Mouse (Mus musculus) embryonic fibroblast, embryonic 13.5 days (primary cell): Measurements from ENCODE around the gene Fxyd2. TPM values are rescaled to one million over a fixed set of nuclear protein-coding genes. Genes with fewer than 3 reads are reported as not detected.

Source experiments
- H3K27ac ChIP-seq: 2 replicates; pipeline ENCODE4 v1.5.1; 2012; ENCODE audit warnings: low read length, control low read depth, inconsistent platforms; ENCODE audit not compliant: insufficient read depth
- H3K4me1 ChIP-seq: 2 replicates; pipeline ENCODE4 v1.6.1; 2011; ENCODE audit warnings: low read length; ENCODE audit not compliant: control insufficient read depth, insufficient read depth
- H3K4me3 ChIP-seq: 2 replicates; pipeline ENCODE4 v1.5.1; 2011; ENCODE audit warnings: mild to moderate bottlenecking, control low read depth, low read length; ENCODE audit not compliant: insufficient read depth
- CTCF ChIP-seq: IDR thresholded peaks from 2 replicates; pipeline ENCODE4 v1.5.1; 2011; ENCODE audit warnings: mild to moderate bottlenecking, control low read depth, low read length, moderate library complexity, borderline replicate concordance; ENCODE audit not compliant: insufficient read depth
- POLR2A ChIP-seq: IDR thresholded peaks from 2 replicates; pipeline ENCODE4 v1.6.1; 2011; ENCODE audit warnings: low read depth, mild to moderate bottlenecking, control low read depth, low read length, moderate library complexity
- polyA plus RNA-seq: library from polyadenylated mRNA; stranded (reverse); fragments of >200 nt; gene quantifications from 2 replicates; pipeline ENCODE4 v1.2.4, GENCODE M21; 2011; ENCODE audit warnings: low read depth; ENCODE audit not compliant: missing spikeins, insufficient read length

Fxyd2 gene
- polyA plus RNA-seq, 1 experiment, result not detected

DNA sequence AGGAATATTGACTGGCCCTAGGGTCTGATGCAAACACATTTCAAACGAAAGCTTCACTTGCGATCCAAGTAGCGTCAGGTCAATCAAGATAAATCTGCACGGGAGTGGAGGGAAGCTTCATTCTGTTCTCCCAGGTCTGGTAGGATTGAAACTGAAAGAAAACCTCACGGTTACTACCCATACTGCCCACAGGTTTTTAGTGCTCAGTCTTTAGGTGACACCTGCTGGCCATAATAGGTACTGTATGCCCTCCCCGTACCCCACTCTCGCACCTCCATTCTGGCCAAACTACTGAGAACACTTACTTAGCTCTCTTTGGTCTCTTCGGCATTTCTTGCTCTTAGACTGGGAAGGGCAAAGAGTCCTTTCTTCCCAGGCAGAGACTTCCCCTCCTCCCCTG lies 17.8 kb downstream of the Fxyd2 start:
- no peak overlapping the region for H3K4me3 ChIP-seq
- H3K27ac ChIP-seq, result no peak overlapping the region
- H3K4me1 ChIP-seq, result no peaks in the 10 kb centered on the region
- TF ChIP-seq CTCF (peak; percentile 43; the same call in 1 of the 2 replicates), POLR2A (no peak)

DNA sequence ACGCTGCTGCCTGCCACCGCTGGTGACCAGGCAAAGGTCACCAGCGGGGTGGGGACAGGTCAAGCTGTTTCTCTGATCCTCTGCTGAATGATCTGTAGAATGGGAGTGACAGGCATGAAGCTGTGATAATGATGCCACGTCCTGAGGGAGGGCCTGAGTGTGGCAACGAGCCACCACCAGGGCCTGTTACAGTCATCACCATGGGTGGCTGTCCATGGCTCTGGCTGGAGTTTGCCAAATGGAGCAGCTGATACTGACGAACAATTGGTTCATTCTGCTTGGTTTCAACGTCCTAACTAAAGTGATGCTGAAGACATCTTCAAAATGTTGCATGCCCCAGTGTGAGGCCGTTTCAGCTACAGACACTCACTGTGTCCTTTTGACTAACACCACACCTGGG lies 18.8 kb downstream of the Fxyd2 start:
- no peaks in the 10 kb centered on the region for H3K4me1 ChIP-seq
- no peak overlapping the region for H3K27ac ChIP-seq
- TF ChIP-seq POLR2A, result no peak
- TF ChIP-seq CTCF, result no peak
- H3K4me3 ChIP-seq, result no peak overlapping the region

DNA sequence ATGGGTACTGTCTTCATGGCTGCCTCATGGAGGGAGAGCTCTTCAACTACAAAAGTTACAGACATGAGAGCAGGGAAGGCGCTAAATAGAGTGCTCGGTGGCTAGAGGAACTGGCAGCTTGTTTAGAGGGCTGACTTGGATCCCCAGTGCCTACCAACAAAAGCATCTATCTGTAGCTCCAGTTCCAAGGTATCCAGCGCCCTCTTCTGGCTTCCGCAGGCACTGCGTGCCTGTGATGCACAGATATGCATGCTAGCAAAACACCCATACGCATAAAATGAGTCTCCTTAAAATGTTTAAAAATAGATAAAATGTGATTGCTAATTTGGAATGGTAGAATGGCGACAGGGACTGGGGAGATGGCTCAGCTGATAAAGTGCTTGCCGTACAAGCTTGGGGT lies 21.7 kb downstream of the Fxyd2 start:
- Histone ChIP-seq H3K27ac (no peak overlapping the region), H3K4me3 (no peak overlapping the region), H3K4me1 (no peaks in the 10 kb centered on the region)
- TF ChIP-seq POLR2A (no peak), CTCF (no peak)

DNA sequence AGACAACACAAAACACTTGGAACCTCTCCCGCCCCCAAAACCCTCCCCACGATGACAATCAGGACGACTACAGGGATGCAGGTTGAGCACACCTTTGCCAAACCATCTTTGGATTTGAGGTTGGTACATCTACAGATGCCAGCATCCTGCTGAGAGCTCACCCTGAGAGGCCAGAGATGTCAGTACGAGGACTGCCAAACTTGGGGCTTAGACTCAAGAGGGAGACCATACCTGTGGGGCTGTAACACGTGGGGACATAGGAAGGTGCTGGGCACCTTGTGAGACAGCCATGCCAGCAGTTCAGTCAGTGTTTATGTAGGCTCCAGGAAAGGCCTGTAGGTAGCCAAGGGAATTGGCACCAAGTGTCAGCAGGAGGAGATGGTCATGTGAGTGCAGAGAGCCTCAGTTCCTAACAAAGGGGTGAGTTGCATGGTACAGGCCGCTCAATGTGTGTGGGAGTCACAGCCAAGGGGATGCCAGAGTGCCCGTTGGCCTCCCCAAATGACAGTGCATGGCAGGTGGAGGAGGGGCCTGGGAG lies 23.4 kb downstream of the Fxyd2 start:
- TF ChIP-seq POLR2A (no peak), CTCF (no peak)
- no peaks in the 10 kb centered on the region for H3K4me1 ChIP-seq
- no peak overlapping the region for H3K27ac ChIP-seq
- no peak overlapping the region for H3K4me3 ChIP-seq

DNA sequence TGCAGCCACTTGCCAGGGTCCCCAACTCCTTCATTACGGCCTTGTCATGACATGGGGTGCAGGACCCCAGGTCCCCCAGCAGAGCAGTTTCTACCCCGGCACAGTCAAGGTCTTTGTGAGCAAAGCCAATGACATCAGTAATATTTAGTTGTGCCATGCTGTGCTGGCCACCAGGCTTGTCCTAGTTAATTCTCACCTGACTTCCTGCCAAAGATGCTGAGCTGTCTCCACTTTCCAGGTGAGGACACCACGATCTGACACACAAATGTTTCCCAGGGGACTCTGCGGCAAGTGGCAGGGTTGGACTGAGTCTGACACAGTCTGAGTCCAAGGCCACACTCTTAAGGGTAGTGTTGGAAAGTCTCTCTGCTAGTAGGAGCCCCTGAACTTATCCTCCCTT lies 27.0 kb downstream of the Fxyd2 start, which contains the start of gene Dscaml1:
Gene Dscaml1, plus strand, starts transcription at position 173 of the 400 bp plus-strand sequence.
- Histone ChIP-seq H3K4me1 (no peaks in the 10 kb centered on the region), H3K4me3 (no peak within 1 kb of the TSS), H3K27ac (no peak within 1 kb of the TSS)
- no peak for TF ChIP-seq POLR2A
- no peak for TF ChIP-seq CTCF

DNA sequence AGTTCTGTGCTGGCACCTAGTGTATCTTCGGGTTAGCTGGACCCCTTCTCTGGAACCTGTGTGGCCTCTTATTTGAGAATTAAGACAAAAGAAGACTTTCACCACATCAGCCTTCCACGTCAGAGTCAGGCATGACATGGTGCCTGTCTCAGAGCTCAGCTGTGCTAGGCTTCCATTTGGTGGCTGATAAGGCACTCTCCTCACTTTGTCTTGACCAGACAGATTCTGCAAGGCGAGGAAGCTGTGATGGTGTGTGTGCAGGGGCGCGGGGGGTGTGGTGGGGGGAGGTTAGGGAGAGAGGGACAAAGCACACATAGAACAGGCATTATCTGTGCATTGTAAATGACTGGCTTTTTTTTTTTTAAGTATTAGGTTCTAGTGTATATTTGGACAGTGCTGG lies 29.9 kb downstream of the Fxyd2 start:
- Histone ChIP-seq H3K4me1 (no peaks in the 10 kb centered on the region), H3K4me3 (no peak overlapping the region), H3K27ac (no peak overlapping the region)
- no peak for TF ChIP-seq CTCF
- no peak for TF ChIP-seq POLR2A

DNA sequence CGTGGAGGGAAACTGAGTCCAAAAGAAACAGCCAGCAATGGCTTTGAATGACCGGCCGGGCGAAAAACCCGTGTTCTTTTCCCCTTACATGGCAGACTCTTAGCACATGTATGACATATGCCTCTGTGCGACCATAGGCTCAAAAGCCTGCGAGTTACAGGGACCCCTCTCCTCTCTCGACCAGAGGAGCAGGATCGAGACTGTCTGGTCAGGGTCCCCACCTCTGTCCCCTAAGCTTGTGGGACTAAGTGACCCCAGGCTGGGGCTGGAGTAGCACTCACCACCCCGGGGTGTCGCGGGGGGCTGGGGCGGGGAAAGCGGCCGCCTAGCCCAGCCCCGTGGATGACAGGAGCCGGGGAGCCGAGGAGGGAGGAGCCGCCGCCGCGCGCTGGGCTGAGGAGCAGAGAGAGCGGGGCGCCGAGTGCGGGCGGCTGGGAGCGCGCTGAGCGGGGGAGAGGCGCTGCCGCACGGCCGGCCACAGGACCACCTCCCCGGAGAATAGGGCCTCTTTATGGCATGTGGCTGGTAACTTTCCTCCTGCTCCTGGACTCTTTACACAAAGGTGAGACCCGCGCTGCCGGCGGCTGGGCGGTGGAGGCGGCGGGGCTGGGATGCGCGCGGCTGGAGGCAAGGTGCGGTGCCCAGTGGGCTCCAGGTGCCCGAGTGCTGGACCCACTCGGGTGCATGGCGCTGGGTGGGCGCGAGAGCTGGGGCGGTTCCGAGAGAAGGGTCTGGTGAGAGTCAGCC lies 30.7 kb downstream of the Fxyd2 start:
- Histone ChIP-seq H3K4me3 (no peak overlapping the region), H3K4me1 (no peaks in the 10 kb centered on the region), H3K27ac (no peak overlapping the region)
- TF ChIP-seq POLR2A (no peak), CTCF (no peak)

DNA sequence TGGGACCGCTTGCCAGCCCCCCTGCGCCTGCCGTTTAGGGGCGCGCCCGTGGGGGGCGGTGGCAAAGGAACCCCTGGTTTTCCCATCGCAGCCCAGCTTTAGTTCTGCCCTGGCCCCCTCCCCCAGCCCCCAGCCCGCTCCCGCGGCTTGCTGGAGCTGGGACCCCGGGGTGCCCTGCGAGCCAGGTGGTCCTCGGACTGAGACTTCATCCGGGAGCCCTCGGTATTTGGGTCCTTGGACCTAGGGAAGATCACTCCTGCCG lies 31.2 kb downstream of the Fxyd2 start:
- no peak for TF ChIP-seq CTCF
- no peak for TF ChIP-seq POLR2A
- no peak overlapping the region for H3K4me3 ChIP-seq
- no peaks in the 10 kb centered on the region for H3K4me1 ChIP-seq
- H3K27ac ChIP-seq, result no peak overlapping the region

DNA sequence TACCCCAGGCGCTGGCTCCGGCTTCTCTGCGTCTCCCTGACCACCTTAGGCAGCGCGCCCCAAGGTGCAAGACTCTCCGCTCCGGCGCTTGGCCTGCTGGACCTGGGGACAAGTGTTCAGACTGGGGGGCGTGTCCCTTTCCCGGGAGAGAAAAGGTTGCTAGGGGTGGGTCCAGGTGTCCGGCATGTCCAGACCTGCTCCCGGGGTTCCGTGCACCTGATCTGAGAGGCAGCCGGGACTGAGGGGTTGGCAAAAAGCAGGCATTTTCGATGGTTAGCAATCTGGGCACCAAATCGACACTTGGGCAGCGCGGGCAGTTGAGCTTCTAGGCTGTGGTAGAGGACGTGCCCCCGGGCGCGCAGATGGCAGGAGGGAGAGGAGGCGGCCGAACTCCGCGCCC lies 31.7 kb downstream of the Fxyd2 start:
- TF ChIP-seq POLR2A (no peak), CTCF (no peak)
- Histone ChIP-seq H3K4me1 (no peaks in the 10 kb centered on the region), H3K27ac (no peak overlapping the region), H3K4me3 (no peak overlapping the region)

DNA sequence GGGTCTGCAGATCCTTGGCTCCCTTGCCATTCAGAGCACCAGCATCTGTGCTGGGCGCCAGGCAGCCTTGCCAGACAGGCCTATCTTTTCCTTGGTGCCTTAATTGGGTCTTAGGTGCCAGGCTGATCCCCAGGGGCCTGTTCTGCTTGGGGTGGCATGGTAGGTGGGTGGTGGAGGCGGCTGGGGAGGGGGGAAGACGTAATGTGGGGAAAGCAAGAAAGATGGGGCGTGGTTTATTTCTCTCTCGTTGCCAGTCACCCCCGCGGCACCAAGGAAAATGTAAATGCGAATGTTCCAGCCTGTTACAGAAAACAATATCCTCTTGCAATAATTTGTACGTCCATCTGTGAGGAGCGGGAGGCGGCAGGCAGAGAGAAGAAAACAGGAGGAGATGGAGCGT lies 33.2 kb downstream of the Fxyd2 start:
- no peak for TF ChIP-seq POLR2A
- TF ChIP-seq CTCF, result no peak

DNA sequence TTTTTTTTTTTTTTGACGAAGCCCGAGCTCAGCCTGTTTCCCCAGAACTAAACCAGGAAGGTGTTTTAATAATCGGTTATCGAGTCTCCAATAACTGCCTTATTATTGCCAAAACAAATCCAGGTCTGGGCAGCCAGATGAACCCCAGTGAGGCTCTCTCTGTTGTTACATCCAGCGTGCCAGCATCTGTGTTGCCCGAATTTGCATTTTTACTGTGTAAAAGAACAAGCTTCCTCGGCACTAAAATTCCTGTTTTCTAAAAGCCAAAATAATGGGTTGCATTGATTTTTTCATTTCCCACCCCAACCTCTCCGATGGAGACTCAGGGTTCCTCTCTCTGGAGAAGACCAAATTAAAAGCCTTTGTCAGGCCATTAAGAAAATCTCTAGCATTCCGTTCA lies 33.6 kb downstream of the Fxyd2 start:
- Histone ChIP-seq H3K27ac (no peak overlapping the region), H3K4me3 (no peak overlapping the region), H3K4me1 (no peaks in the 10 kb centered on the region)
- TF ChIP-seq POLR2A, result no peak
- TF ChIP-seq CTCF, result no peak

More for the DNA sequence above, 33.2 kb downstream of the Fxyd2 start:
- Histone ChIP-seq H3K27ac (no peak overlapping the region), H3K4me3 (no peak overlapping the region), H3K4me1 (no peaks in the 10 kb centered on the region)
